Mouse (Mus musculus) erythroblast, embryonic 14.5 days (primary cell): ENCODE measurements around the gene Abcd3.

ENCODE experiments used
- GATA1 ChIP-seq: IDR thresholded peaks from 2 replicates; pipeline ENCODE4 v1.6.1; 2012; ENCODE audit warnings: low read length, inconsistent platforms, mixed read lengths
- TAL1 ChIP-seq: IDR thresholded peaks from 3 replicates; pipeline ENCODE4 v1.6.1; 2012; ENCODE audit warnings: low read length, inconsistent platforms, mixed read lengths

DNA sequence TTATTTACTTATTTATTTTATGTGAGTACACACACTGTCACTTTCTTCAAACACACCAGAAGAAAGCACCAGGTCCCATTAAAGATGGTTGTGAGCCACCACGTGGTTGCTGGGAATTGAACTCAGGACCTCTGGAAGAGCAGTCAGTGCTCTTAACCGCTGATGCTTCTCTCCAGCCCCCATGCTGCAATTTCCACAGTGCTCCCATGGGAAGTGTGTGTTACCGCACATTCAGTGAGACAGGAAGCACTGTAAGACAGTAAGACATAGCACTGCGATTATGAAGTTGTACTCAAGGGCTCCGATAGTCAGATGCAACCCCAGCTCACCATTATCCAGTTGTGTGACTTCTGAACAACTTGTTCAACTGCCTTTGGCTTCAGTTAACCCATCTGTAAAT lies 98.6 kb downstream of the Abcd3 start:
- TF ChIP-seq GATA1, result no peak
- no peak for TF ChIP-seq TAL1
